Mouse (Mus musculus) midbrain, embryonic 11.5 days (tissue): ENCODE data around the gene Ctnnd2. TPM values are rescaled to one million over a fixed set of nuclear protein-coding genes. Genes with fewer than 3 reads are reported as not detected.

Source experiments
- ATAC-seq: fragments of 200-750 bp; cut with Nextera tagmentation; 2 replicates; pipeline ENCODE4 v1.8.0; 2017; ENCODE audit warnings: moderate TSS enrichment, moderate library complexity; ENCODE audit not compliant: low FRiP score
- DNase-seq: peaks from one replicate; pipeline ENCODE4 v3.0.0; 2015; ENCODE audit warnings: low spot score; ENCODE audit errors: missing footprints
- H3K27ac ChIP-seq: fragments of 300-500 bp; sonication (generic); 2 replicates; pipeline ENCODE4 v1.5.1; 2014; ENCODE audit warnings: low read depth, low read length
- H3K27me3 ChIP-seq: fragments of 300-500 bp; sonication (generic); 2 replicates; pipeline ENCODE4 v1.6.1; 2014; ENCODE audit warnings: mild to moderate bottlenecking, low read length, moderate library complexity, mixed read lengths; ENCODE audit not compliant: control insufficient read depth, insufficient read depth
- H3K36me3 ChIP-seq: fragments of 300-500 bp; sonication (generic); 2 replicates; pipeline ENCODE4 v1.6.1; 2014; ENCODE audit warnings: mild to moderate bottlenecking, low read length, moderate library complexity, mixed read lengths; ENCODE audit not compliant: control insufficient read depth, insufficient read depth
- H3K4me1 ChIP-seq: fragments of 300-500 bp; sonication (generic); 2 replicates; pipeline ENCODE4 v1.6.1; 2014; ENCODE audit warnings: low read length; ENCODE audit not compliant: control insufficient read depth, insufficient read depth
- H3K4me2 ChIP-seq: fragments of 300-500 bp; sonication (generic); 2 replicates; pipeline ENCODE4 v1.6.1; 2014; ENCODE audit warnings: mild to moderate bottlenecking, moderate library complexity
- H3K4me3 ChIP-seq: fragments of 300-500 bp; sonication (generic); 2 replicates; pipeline ENCODE4 v1.5.1; 2014; ENCODE audit warnings: low read depth, low read length
- H3K9ac ChIP-seq: fragments of 300-500 bp; sonication (generic); 2 replicates; pipeline ENCODE4 v1.6.1; 2014; ENCODE audit warnings: low read length
- H3K9me3 ChIP-seq: fragments of 300-500 bp; sonication (generic); 2 replicates; pipeline ENCODE4 v1.6.1; 2016; ENCODE audit warnings: low read length; ENCODE audit not compliant: control insufficient read depth
- WGBS: fragments of 180-500 bp; shearing (Covaris S2); extraction: QIAGEN DNeasy Blood & Tissue Kit; methylation state at CpG from one replicate; pipeline ENCODE4 v1.1.7; 2014; 5-methylcytosine and 5-hydroxymethylcytosine counted together
- polyA plus RNA-seq: library from polyadenylated mRNA; unstranded; fragments of >200 nt; fragmentation: Nextera tagmentation; extraction: Ambion mirVana; gene quantifications from 2 replicates; pipeline ENCODE4 v1.2.1, GENCODE M21; 2014

Gene Ctnnd2
- polyA plus RNA-seq, 1 experiment from 2014 or later, result 19.7 TPM

DNA sequence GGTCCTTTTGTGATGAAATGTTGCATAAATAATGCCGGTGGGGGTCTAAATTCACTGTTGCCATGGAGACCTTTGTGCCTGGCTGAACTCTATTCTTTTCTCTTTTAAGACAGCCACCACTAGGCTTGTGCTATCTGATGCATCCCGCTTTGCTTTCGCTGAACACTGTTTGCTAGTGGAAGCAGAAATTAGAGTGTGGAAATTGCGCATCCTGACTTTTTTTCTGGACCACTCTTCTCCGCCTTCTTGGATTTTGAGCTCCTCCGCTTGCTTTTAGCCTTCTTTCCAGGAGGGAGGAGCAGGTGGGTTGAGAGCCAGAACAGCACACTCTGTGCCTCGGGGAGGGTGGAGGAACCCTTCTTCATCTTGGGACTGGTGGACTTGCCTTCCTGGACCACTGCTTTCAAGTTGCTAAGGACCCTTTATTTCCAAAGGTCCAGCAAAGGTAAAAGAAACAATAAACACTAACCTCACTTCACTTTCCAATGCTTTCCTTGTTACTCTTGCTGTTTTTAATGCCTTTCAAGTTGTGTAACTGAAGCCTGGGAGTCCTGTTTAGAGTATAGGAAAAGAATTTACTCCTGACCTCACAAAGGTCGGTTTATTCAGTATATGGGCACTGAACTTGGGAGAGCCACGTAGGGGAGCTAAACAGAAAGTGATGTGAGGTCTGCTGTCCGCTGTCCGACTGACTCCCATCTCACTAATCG, 285.3 kb downstream of the Ctnnd2 start:
- H3K4me1 ChIP-seq, result peaks cover 7% of the 10 kb centered on the region; the same call in 1 of the 2 replicates
- WGBS, result 12% methylated on average over 12 of the region's 12 CpGs
- peak; percentile 95 for DNase-seq

DNA sequence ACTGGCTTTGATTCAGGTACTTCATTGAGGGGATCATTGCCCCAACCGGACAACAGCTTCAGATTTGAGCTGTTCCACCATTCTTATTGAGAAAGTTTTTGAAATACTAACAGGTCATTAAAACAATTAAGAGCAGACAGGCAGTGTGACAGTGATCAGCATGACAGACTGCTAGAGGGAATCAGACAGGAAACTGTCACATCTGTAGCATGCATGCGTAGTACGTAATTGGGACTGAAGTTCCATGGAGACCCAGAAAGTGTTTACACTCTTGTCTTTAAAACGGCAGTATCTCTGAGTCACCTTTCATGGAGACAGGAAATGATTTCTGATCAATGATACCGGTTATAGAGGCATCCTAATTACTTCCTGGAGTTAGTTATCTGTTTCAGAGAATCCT, 286.3 kb downstream of the Ctnnd2 start:
- WGBS, result 43% methylated on average over 5 of the region's 5 CpGs
- Histone ChIP-seq H3K4me2 (peak overlapping the region; percentile 42), H3K9me3 (no peaks in the 10 kb centered on the region), H3K9ac (no peak overlapping the region), H3K4me3 (peak overlapping the region; percentile 35), H3K36me3 (no peaks in the 10 kb centered on the region), H3K27me3 (no peaks in the 10 kb centered on the region), H3K4me1 (peaks cover 7% of the 10 kb centered on the region; the same call in 1 of the 2 replicates), H3K27ac (no peak overlapping the region)
- ATAC-seq (no peak), DNase-seq (peak; percentile 78)

More for the DNA sequence above, 285.3 kb downstream of the Ctnnd2 start:
- Histone ChIP-seq H3K36me3 (no peaks in the 10 kb centered on the region), H3K9me3 (no peaks in the 10 kb centered on the region), H3K9ac (peak overlapping the region; percentile 46), H3K27me3 (no peaks in the 10 kb centered on the region), H3K4me2 (peak overlapping the region; percentile 42), H3K27ac (peak overlapping the region; percentile 69; the same call in 1 of the 2 replicates), H3K4me3 (peak overlapping the region; percentile 35)
- peak; percentile 92 for ATAC-seq

DNA sequence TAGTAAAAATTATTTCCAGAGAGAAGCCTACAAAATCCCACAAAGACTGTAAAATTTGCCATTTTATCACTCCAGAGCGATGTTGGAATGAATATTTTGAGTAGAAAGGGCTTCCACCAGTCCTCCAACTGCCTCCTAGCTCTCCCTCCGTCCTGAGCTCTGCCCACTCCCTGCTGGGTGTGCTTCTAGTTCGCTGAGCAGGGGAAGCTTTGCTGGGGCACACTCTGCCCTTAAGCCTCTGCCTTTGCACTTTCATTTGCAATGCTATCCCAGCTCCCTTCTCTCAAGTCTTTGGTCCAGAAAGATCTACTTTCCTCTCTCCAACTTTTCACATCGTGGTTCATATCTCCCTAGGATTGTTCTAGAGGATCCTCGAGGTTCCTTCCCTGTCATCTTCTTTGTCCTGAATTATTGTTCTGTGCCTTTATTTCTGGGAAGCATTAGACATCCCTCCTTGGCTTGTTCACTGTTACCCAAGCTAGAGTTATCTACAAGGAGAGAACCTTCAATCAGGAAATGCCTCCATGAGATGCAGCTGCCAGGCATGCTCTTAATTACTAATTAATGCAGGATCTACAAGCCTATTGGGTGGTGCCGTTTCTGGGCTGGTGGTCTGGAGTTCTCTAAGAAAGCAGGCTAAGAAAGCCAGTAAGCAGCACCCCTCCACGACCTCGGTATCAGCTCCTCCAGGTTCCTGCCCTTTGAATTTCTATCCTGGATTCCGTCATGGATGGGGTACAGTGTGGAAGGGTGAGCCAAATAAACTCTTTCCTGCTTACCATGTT, 288.1 kb downstream of the Ctnnd2 start:
- Histone ChIP-seq H3K27me3 (no peaks in the 10 kb centered on the region), H3K9ac (no peak overlapping the region), H3K4me2 (no peak overlapping the region), H3K36me3 (no peaks in the 10 kb centered on the region), H3K9me3 (no peaks in the 10 kb centered on the region), H3K4me3 (no peak overlapping the region), H3K4me1 (peaks cover 7% of the 10 kb centered on the region; the same call in 1 of the 2 replicates), H3K27ac (no peak overlapping the region)
- no peak for ATAC-seq
- WGBS, result 32% methylated on average over 9 of the region's 9 CpGs
- DNase-seq, result peak; percentile 77

- ATAC-seq (no peak), DNase-seq (peak; percentile 78)
- Histone ChIP-seq H3K27ac (no peak overlapping the region), H3K4me1 (peaks cover 7% of the 10 kb centered on the region; the same call in 1 of the 2 replicates), H3K9me3 (no peaks in the 10 kb centered on the region), H3K4me3 (no peak overlapping the region), H3K9ac (no peak overlapping the region), H3K27me3 (no peaks in the 10 kb centered on the region), H3K36me3 (no peaks in the 10 kb centered on the region), H3K4me2 (no peak overlapping the region)
- WGBS, result 83% methylated on average over 2 of the region's 2 CpGs
Observed at GRCm38 (mm10) chr15:30462804-30463423, 290.5 kb downstream of the Ctnnd2 start.

GRCm38 (mm10) chr15:30463471-30464047, 291.2 kb downstream of the Ctnnd2 start:
- DNase-seq, result peak; percentile 69
- peaks cover 6% of the 10 kb centered on the region; the same call in 1 of the 2 replicates for H3K4me1 ChIP-seq
- no peaks in the 10 kb centered on the region for H3K9me3 ChIP-seq
- ATAC-seq, result no peak
- H3K27ac ChIP-seq, result no peak overlapping the region
- no peaks in the 10 kb centered on the region for H3K27me3 ChIP-seq
- no peaks in the 10 kb centered on the region for H3K36me3 ChIP-seq
- no peak overlapping the region for H3K4me2 ChIP-seq
- H3K4me3 ChIP-seq, result no peak overlapping the region
- 92% methylated on average over 5 of the region's 5 CpGs for WGBS
- H3K9ac ChIP-seq, result no peak overlapping the region

GRCm38 (mm10) chr15:30466950-30467543, 294.7 kb downstream of the Ctnnd2 start:
- Histone ChIP-seq H3K4me1 (no peaks in the 10 kb centered on the region), H3K4me2 (no peak overlapping the region), H3K27ac (no peak overlapping the region), H3K9ac (no peak overlapping the region), H3K4me3 (no peak overlapping the region), H3K36me3 (no peaks in the 10 kb centered on the region), H3K27me3 (no peaks in the 10 kb centered on the region), H3K9me3 (no peaks in the 10 kb centered on the region)
- WGBS, result 82% methylated on average over 13 of the region's 13 CpGs
- DNase-seq (peak; percentile 73), ATAC-seq (no peak; the same call in 1 of the 2 replicates)

GRCm38 (mm10) chr15:30468773-30469172, 296.4 kb downstream of the Ctnnd2 start:
- ATAC-seq (no peak), DNase-seq (no peak)
- Histone ChIP-seq H3K27ac (no peak overlapping the region), H3K27me3 (no peaks in the 10 kb centered on the region), H3K4me2 (no peak overlapping the region), H3K9ac (no peak overlapping the region), H3K9me3 (no peaks in the 10 kb centered on the region), H3K4me1 (no peaks in the 10 kb centered on the region), H3K4me3 (no peak overlapping the region), H3K36me3 (no peaks in the 10 kb centered on the region)
- 88% methylated on average over 3 of the region's 3 CpGs for WGBS

DNA sequence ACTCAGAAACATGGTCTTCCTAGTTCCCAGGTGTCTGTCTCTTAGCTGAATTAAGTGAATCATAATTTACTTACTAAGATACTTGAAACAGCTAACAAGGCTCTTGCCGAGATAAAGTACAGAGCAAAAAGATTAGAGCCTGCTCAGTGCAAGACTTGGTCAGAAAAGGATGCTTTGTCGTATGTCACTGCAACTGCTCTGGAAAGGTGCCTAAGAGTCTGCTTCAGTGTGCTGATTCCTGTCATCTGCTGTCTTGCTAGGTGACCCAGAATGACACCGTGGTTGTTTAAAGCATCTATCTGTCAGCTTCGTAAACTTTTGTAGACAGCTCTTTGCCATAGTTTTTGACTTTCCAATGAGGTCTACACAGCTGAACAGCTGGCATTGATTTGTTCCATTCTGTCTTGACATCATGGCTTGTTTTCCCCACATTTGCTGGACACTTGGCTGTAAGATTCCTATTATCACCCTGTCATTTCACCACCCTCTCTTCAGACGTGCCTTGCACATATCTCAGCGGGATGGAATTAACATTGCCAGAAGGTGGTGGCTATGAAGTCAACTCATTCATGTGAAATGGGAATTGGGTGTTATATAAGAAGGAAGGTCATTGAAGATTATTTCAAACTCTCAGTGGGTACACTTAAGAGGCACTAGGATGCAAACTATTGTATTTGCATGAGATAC, 299.0 kb downstream of the Ctnnd2 start:
- no peak overlapping the region for H3K4me3 ChIP-seq

More for the DNA sequence above, 299.0 kb downstream of the Ctnnd2 start:
- Histone ChIP-seq H3K9ac (no peak overlapping the region), H3K36me3 (no peaks in the 10 kb centered on the region), H3K4me1 (no peaks in the 10 kb centered on the region), H3K27ac (no peak overlapping the region), H3K27me3 (no peaks in the 10 kb centered on the region), H3K9me3 (no peaks in the 10 kb centered on the region), H3K4me2 (no peak overlapping the region)
- DNase-seq (no peak), ATAC-seq (no peak)
- WGBS, result 83% methylated on average over 6 of the region's 6 CpGs
